Mouse (Mus musculus) neural tube, embryonic 15.5 days (tissue): ENCODE data around the gene Ifng. TPM values are rescaled to one million over a fixed set of nuclear protein-coding genes. Genes with fewer than 3 reads are reported as not detected.

Source experiments
- ATAC-seq: fragments of 200-750 bp; cut with Nextera tagmentation; 2 replicates; pipeline ENCODE4 v1.8.0; 2017; ENCODE audit warnings: mild to moderate bottlenecking, moderate TSS enrichment, moderate library complexity; ENCODE audit not compliant: low FRiP score
- H3K27ac ChIP-seq: fragments of 300-500 bp; sonication (generic); replicated peaks from 2 replicates; pipeline ENCODE4 v1.5.1; 2015; ENCODE audit warnings: mild to moderate bottlenecking, inconsistent platforms
- H3K27me3 ChIP-seq: fragments of 300-500 bp; sonication (generic); replicated peaks from 2 replicates; pipeline ENCODE4 v1.6.1; 2015; ENCODE audit warnings: inconsistent platforms
- H3K36me3 ChIP-seq: fragments of 300-500 bp; sonication (generic); 2 replicates; pipeline ENCODE4 v1.6.1; 2015; ENCODE audit warnings: inconsistent platforms
- H3K4me1 ChIP-seq: fragments of 300-500 bp; sonication (generic); 2 replicates; pipeline ENCODE4 v1.6.1; 2015; ENCODE audit warnings: inconsistent platforms
- H3K4me2 ChIP-seq: fragments of 300-500 bp; sonication (generic); 2 replicates; pipeline ENCODE4 v1.6.1; 2015; ENCODE audit warnings: inconsistent platforms, mild to moderate bottlenecking, moderate library complexity
- H3K4me3 ChIP-seq: fragments of 300-500 bp; sonication (generic); replicated peaks from 2 replicates; pipeline ENCODE4 v1.5.1; 2015; ENCODE audit warnings: mild to moderate bottlenecking, inconsistent platforms
- H3K9ac ChIP-seq: fragments of 300-500 bp; sonication (generic); replicated peaks from 2 replicates; pipeline ENCODE4 v1.6.1; 2015; ENCODE audit warnings: mild to moderate bottlenecking, inconsistent platforms
- H3K9me3 ChIP-seq: fragments of 300-500 bp; sonication (generic); replicated peaks from 2 replicates; pipeline ENCODE4 v1.6.1; 2016; ENCODE audit warnings: inconsistent platforms
- WGBS: fragments of 180-500 bp; shearing (Covaris S2); methylation state at CpG from one replicate; pipeline ENCODE4 v1.1.7; 2015; ENCODE audit warnings: mixed read lengths; 5-methylcytosine and 5-hydroxymethylcytosine counted together
- polyA plus RNA-seq: library from polyadenylated mRNA; unstranded; fragments of >200 nt; fragmentation: Nextera tagmentation; extraction: Ambion mirVana; gene quantifications from 2 replicates; pipeline ENCODE4 v1.2.1, GENCODE M21; 2015

Ifng gene
- polyA plus RNA-seq = not detected in 2 replicates

DNA sequence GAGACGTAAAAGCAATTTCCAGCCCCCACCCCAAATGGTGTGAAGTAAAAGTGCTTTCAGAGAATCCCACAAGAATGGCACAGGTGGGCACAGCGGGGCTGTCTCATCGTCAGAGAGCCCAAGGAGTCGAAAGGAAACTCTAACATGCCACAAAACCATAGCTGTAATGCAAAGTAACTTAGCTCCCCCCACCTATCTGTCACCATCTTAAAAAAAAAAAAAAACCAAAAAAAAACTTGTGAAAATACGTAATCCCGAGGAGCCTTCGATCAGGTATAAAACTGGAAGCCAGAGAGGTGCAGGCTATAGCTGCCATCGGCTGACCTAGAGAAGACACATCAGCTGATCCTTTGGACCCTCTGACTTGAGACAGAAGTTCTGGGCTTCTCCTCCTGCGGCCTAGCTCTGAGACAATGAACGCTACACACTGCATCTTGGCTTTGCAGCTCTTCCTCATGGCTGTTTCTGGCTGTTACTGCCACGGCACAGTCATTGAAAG is at the start of gene Ifng:
Gene Ifng, plus strand, starts transcription at position 305 of the 499 bp plus-strand sequence.
- Histone ChIP-seq H3K4me1 (0 out of 2 replicates have a peak, but pooled peaks cover under 1% of the 10 kb centered on the region), H3K9me3 (no peaks in the 10 kb centered on the region), H3K4me2 (no peak within 1 kb of the TSS), H3K27ac (no peak within 1 kb of the TSS), H3K36me3 (no peaks in the 10 kb centered on the region), H3K27me3 (no peaks in the 10 kb centered on the region), H3K4me3 (no peak within 1 kb of the TSS), H3K9ac (no peak within 1 kb of the TSS)
- ATAC-seq = no peak
- WGBS = 93% methylated on average over 11 of the region's 11 CpGs

DNA sequence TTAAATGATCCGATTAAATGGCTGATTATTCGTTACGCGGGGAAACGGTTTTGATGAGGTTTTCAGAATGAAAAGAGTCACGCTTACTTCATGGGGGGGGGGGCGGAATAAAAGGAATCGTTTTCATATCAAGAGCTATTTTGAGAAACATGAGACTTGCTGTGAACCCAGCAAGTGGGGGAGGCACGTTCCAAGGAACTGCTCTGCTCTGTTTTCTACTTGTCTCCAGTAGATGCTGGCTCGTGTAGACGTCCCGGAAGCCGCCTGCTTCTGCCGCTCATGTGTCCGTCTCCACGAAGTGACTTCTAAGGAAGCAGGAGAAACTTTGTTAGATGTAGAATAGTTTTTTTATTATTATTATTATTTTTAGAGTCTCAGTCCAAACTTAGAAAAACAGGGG is 40.9 kb upstream of the Ifng start:
- Histone ChIP-seq H3K27ac (no peak overlapping the region), H3K9ac (no peak overlapping the region), H3K27me3 (no peaks in the 10 kb centered on the region), H3K9me3 (no peaks in the 10 kb centered on the region), H3K4me1 (no peaks in the 10 kb centered on the region), H3K4me3 (no peak overlapping the region), H3K4me2 (0 out of 2 replicates have a peak overlapping the region, but pooled peaks have one; percentile 5), H3K36me3 (no peaks in the 10 kb centered on the region)
- 70% methylated on average over 16 of the region's 16 CpGs for WGBS
- no peak for ATAC-seq

DNA sequence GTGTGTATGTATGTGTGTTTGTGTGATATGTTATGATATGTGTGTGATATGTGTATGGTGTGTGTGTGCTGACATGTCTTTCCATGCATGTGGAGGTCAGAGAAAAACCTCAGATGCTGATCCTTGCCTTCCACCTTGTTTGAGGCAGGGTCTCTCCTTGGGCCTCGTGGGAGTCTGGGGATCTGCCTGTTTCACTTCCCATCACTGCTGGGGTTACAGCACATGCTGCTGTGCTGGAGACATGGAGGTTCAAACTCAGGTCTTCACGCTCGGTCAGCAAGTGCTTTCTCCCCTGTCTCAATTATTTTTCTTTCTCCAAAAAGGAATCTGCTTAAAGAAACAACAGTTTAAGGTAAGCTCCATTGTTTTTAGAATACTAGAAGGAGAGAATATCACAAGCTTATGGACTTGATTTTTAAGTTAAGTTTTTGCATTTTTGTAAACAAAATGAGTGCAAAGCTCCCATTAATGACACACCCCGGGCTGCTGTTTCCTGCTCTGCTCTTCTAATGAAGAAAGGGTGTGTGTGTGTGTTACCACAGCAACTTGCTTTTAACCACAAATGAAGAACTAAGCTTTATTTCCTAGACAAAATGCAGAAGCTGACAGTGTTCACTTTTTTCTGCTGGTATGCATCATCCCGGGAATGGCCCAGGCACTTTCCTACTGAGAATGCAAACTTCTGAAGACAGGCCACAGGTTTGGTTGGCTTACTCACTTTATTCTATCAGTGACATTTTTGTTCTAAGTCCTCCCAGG is 34.2 kb upstream of the Ifng start:
- Histone ChIP-seq H3K9me3 (no peaks in the 10 kb centered on the region), H3K4me2 (no peak overlapping the region), H3K9ac (no peak overlapping the region), H3K4me3 (no peak overlapping the region), H3K36me3 (no peaks in the 10 kb centered on the region), H3K27me3 (no peaks in the 10 kb centered on the region), H3K4me1 (no peaks in the 10 kb centered on the region), H3K27ac (no peak overlapping the region)
- no peak for ATAC-seq
- WGBS = 87% methylated on average over 5 of the region's 5 CpGs

DNA sequence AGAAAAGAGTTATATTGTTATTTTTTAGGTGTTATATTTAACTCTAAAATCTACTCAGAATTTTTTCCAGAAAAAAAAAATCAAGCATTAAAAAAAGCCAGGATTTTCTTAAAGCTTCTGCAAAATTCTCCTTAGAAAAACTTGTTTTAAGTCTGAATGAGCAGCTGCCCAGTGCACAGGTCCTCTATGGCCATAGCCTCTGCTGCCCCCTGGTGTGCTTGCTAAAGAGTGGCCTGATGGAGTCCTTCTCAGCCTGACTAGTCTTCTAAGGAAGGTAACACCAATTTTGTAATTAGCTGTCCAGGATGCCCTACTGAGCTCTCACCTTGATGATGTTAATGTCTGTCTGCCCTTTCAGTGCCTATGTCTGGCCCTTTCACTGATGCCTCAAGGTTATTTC is 29.5 kb upstream of the Ifng start:
- Histone ChIP-seq H3K4me3 (no peak overlapping the region), H3K9me3 (no peaks in the 10 kb centered on the region), H3K36me3 (no peaks in the 10 kb centered on the region), H3K27me3 (no peaks in the 10 kb centered on the region), H3K9ac (no peak overlapping the region), H3K27ac (no peak overlapping the region), H3K4me2 (no peak overlapping the region), H3K4me1 (no peaks in the 10 kb centered on the region)
- ATAC-seq = no peak

DNA sequence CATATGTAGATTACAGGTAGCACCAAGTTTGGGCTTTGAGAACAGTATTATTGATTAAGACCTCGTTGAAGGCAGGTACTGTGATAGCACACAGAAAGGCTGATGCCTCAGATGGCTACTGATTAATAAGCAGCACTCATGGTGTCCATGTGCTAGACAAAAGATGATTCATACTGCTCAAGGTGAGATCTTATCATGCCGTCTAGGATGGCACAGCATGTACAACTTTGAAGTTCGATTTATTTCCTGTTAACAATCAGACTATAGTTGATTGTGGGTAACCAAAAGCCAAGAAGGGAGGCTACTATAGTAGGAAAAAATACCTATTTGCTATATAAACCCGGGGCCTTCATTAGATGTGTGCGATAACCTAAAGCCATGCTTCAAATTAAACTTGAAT is 28.1 kb upstream of the Ifng start:
- Histone ChIP-seq H3K9ac (no peak overlapping the region), H3K27ac (no peak overlapping the region), H3K27me3 (no peaks in the 10 kb centered on the region), H3K4me1 (no peaks in the 10 kb centered on the region), H3K9me3 (no peaks in the 10 kb centered on the region), H3K4me2 (no peak overlapping the region), H3K4me3 (no peak overlapping the region), H3K36me3 (no peaks in the 10 kb centered on the region)
- 83% methylated on average over 5 of the region's 5 CpGs for WGBS
- ATAC-seq = no peak

DNA sequence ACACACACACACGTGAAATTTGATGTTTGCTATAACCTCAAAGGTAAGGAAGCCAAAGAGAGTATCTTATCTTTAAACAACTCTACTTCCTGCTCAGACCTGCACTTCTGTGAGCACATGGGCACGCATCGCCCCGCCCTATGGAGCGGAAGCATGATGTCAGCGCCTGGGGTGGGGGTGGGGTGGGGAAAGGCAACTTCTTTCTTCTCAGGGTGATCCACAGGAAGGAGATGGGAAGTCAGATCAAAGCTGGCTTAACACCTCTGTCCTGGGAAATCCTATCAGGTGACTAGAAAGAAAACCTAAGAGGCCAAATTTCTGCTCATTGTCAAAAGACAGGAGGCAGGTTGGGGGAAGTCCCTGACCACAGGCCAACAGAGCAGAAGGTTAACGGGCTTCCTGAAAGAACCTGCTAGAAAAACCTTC is 21.8 kb upstream of the Ifng start:
- no peak overlapping the region for H3K4me3 ChIP-seq
- 85% methylated on average over 7 of the region's 7 CpGs for WGBS
- no peaks in the 10 kb centered on the region for H3K36me3 ChIP-seq
- no peaks in the 10 kb centered on the region for H3K27me3 ChIP-seq
- no peak overlapping the region for H3K27ac ChIP-seq
- no peaks in the 10 kb centered on the region for H3K9me3 ChIP-seq
- no peak overlapping the region for H3K4me2 ChIP-seq
- ATAC-seq = no peak
- H3K4me1 ChIP-seq = no peaks in the 10 kb centered on the region
- no peak overlapping the region for H3K9ac ChIP-seq

DNA sequence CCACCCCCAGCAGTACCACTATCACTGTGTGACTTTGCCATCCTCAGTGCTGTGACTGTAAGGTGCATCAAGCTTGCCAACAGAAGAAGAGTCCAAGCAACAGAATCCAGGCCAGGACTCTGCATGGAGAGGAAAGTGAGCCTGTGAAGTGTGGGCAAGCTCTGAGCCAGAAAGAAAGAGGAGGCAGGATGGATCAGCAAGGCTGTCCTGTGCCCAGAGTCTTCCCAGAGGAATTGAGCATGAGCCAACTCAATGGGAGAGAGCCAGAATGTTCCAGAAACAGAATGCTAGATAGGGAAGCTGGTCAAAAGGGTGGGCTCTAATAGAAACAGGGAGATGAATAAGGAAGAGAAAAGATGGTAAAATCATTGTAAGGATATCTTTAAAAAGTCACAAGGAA is 19.9 kb upstream of the Ifng start:
- Histone ChIP-seq H3K27ac (no peak overlapping the region), H3K9ac (no peak overlapping the region), H3K4me3 (no peak overlapping the region), H3K27me3 (no peaks in the 10 kb centered on the region), H3K4me1 (no peaks in the 10 kb centered on the region), H3K4me2 (no peak overlapping the region), H3K36me3 (no peaks in the 10 kb centered on the region), H3K9me3 (no peaks in the 10 kb centered on the region)
- ATAC-seq = no peak

DNA sequence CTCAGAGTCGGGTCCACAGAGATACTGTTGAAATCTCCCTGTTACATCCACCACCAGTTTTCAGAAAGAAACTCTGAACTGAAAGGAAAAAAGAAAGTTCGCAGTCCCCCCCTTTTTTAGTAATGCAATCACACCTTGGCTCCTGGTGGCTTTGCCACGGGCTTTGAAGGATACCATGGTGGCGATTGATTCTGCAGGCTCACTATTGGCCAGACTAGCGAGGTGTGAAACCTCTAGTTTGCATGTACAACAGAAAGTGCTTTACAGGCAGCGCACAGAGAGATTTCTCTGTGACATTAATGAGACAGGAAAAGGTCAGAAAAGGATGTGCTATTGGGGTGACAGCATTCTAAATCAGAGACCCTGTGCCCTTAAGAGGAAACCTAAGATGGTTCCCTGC is 5.3 kb upstream of the Ifng start:
- H3K4me3 ChIP-seq = no peak overlapping the region
- no peak overlapping the region for H3K27ac ChIP-seq
- no peak overlapping the region for H3K9ac ChIP-seq
- no peak for ATAC-seq
- H3K4me2 ChIP-seq = no peak overlapping the region
- H3K36me3 ChIP-seq = no peaks in the 10 kb centered on the region
- no peaks in the 10 kb centered on the region for H3K4me1 ChIP-seq
- no peaks in the 10 kb centered on the region for H3K9me3 ChIP-seq
- WGBS = 89% methylated on average over 6 of the region's 6 CpGs
- no peaks in the 10 kb centered on the region for H3K27me3 ChIP-seq

DNA sequence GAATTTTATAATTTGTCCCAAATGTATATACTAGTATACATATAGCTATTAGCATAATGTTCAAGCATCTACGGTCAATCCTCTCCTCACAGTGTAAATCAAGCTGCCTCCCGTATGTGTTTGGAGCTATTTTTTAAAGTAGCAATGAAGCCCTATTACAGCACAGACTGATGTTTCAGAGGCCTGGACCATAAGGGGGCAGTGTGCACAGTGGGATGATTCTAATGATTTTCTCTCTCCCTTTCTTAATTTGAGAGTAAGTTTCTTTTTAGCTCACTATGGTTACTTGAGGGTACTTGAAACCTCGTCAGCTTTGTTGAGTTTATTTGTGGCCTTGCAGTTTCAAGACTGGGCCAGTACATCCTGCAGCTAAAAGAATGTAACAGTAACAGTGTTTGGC is 1.1 kb downstream of the Ifng start:
- no peak for ATAC-seq
- no peak overlapping the region for H3K27ac ChIP-seq
- no peaks in the 10 kb centered on the region for H3K36me3 ChIP-seq
- H3K27me3 ChIP-seq = no peaks in the 10 kb centered on the region
- 0 out of 2 replicates have a peak, but pooled peaks cover 2% of the 10 kb centered on the region for H3K4me1 ChIP-seq
- H3K4me2 ChIP-seq = no peak overlapping the region
- 68% methylated on average over 3 of the region's 3 CpGs for WGBS
- no peak overlapping the region for H3K4me3 ChIP-seq
- no peak overlapping the region for H3K9ac ChIP-seq
- no peaks in the 10 kb centered on the region for H3K9me3 ChIP-seq

DNA sequence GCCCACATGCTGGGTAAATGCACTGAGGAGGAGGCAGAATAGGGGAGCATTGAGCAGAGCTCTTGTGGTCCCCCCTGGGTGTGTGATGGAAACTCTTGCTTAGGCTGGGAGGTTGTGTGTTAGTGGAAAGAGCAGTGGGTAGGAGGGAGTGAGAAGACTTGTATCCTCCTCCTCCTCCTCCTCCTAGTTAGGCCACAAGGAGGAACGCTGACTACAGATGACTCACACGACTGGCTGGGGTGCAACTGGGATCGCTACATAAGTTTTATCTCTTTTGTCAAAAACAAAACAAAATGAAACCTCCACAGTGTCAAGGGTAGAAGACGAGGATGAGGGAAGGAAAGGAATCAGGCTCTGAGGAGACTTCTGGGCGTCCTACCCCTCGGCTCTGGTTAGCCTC is 2.2 kb downstream of the Ifng start:
- no peak overlapping the region for H3K4me3 ChIP-seq
- no peak overlapping the region for H3K9ac ChIP-seq
- 95% methylated on average over 6 of the region's 6 CpGs for WGBS
- 0 out of 2 replicates have a peak, but pooled peaks cover 2% of the 10 kb centered on the region for H3K4me1 ChIP-seq
- no peak for ATAC-seq
- H3K27me3 ChIP-seq = no peaks in the 10 kb centered on the region
- no peaks in the 10 kb centered on the region for H3K36me3 ChIP-seq
- no peaks in the 10 kb centered on the region for H3K9me3 ChIP-seq
- H3K27ac ChIP-seq = no peak overlapping the region
- no peak overlapping the region for H3K4me2 ChIP-seq

DNA sequence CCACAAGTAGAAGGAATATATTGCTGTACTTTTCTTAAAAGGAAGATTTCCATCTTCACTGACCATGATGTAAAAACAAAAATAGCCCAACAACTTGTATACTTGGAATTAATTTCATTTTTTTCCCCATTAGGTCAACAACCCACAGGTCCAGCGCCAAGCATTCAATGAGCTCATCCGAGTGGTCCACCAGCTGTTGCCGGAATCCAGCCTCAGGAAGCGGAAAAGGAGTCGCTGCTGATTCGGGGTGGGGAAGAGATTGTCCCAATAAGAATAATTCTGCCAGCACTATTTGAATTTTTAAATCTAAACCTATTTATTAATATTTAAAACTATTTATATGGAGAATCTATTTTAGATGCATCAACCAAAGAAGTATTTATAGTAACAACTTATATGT is 4.2 kb downstream of the Ifng start:
- Histone ChIP-seq H3K4me3 (no peak overlapping the region), H3K9me3 (no peaks in the 10 kb centered on the region), H3K27me3 (no peaks in the 10 kb centered on the region), H3K36me3 (no peaks in the 10 kb centered on the region), H3K27ac (no peak overlapping the region), H3K4me2 (no peak overlapping the region), H3K4me1 (0 out of 2 replicates have a peak, but pooled peaks cover 2% of the 10 kb centered on the region), H3K9ac (no peak overlapping the region)
- no peak for ATAC-seq
- 96% methylated on average over 6 of the region's 6 CpGs for WGBS

DNA sequence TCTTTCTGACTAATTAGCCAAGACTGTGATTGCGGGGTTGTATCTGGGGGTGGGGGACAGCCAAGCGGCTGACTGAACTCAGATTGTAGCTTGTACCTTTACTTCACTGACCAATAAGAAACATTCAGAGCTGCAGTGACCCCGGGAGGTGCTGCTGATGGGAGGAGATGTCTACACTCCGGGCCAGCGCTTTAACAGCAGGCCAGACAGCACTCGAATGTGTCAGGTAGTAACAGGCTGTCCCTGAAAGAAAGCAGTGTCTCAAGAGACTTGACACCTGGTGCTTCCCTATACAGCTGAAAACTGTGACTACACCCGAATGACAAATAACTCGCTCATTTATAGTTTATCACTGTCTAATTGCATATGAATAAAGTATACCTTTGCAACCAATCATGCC is 4.7 kb downstream of the Ifng start:
- H3K9ac ChIP-seq = no peak overlapping the region
- H3K36me3 ChIP-seq = no peaks in the 10 kb centered on the region
- H3K4me1 ChIP-seq = 0 out of 2 replicates have a peak, but pooled peaks cover 2% of the 10 kb centered on the region
- no peaks in the 10 kb centered on the region for H3K27me3 ChIP-seq
- no peak for ATAC-seq
- 67% methylated on average over 8 of the region's 8 CpGs for WGBS
- H3K4me3 ChIP-seq = no peak overlapping the region
- H3K27ac ChIP-seq = no peak overlapping the region
- H3K4me2 ChIP-seq = no peak overlapping the region
- no peaks in the 10 kb centered on the region for H3K9me3 ChIP-seq
